Mouse (Mus musculus): ENCODE measurements at regions not wholly inside any gene's neighbourhood (a gene's known extent, or its start where the extent isn't known, plus 50 kb on each side); places are given as distances from the start of the nearest gene placed in this dataset.

- no peak for DNase-seq
Observed at GRCm38 (mm10) chr3:137563541-137564080, 57.8 kb upstream of the Ddit4l start.

GRCm38 (mm10) chr3:137564282-137564681 is 57.1 kb upstream of the Ddit4l start:
- no peak for DNase-seq

GRCm38 (mm10) chr3:137568580-137569313 is 52.7 kb upstream of the Ddit4l start:
- DNase-seq: no peak

All from cerebellum, postnatal 14 days (tissue).